Mouse (Mus musculus) neural tube, embryonic 12.5 days (tissue): Measurements from ENCODE around the gene Nacc2. TPM values are rescaled to one million over a fixed set of nuclear protein-coding genes. Genes with fewer than 3 reads are reported as not detected.

Source experiments
- ATAC-seq: fragments of 200-750 bp; cut with Nextera tagmentation; 2 replicates; pipeline ENCODE4 v1.8.0; 2017; ENCODE audit warnings: low read depth, mild to moderate bottlenecking, moderate TSS enrichment, moderate library complexity; ENCODE audit not compliant: low FRiP score
- H3K27ac ChIP-seq: fragments of 300-500 bp; sonication (generic); 2 replicates; pipeline ENCODE4 v1.5.1; 2016
- H3K27me3 ChIP-seq: fragments of 300-500 bp; sonication (generic); replicated peaks from 2 replicates; pipeline ENCODE4 v1.6.1; 2016; ENCODE audit warnings: mild to moderate bottlenecking
- H3K36me3 ChIP-seq: fragments of 300-500 bp; sonication (generic); 2 replicates; pipeline ENCODE4 v1.6.1; 2016; ENCODE audit warnings: mild to moderate bottlenecking
- H3K4me1 ChIP-seq: fragments of 300-500 bp; sonication (generic); 2 replicates; pipeline ENCODE4 v1.6.1; 2016
- H3K4me2 ChIP-seq: fragments of 300-500 bp; sonication (generic); replicated peaks from 2 replicates; pipeline ENCODE4 v1.6.1; 2016; ENCODE audit warnings: mild to moderate bottlenecking
- H3K4me3 ChIP-seq: fragments of 300-500 bp; sonication (generic); 2 replicates; pipeline ENCODE4 v1.5.1; 2016
- H3K9ac ChIP-seq: fragments of 300-500 bp; sonication (generic); 2 replicates; pipeline ENCODE4 v1.6.1; 2016; ENCODE audit warnings: mild to moderate bottlenecking
- H3K9me3 ChIP-seq: fragments of 300-500 bp; sonication (generic); 2 replicates; pipeline ENCODE4 v1.6.1; 2016; ENCODE audit warnings: mild to moderate bottlenecking
- WGBS: fragments of 180-500 bp; shearing (Covaris S2); methylation state at CpG from one replicate; pipeline ENCODE4 v1.1.7; 2016; 5-methylcytosine and 5-hydroxymethylcytosine counted together
- polyA plus RNA-seq: library from polyadenylated mRNA; unstranded; fragments of >200 nt; fragmentation: Nextera tagmentation; extraction: Ambion mirVana; gene quantifications from 2 replicates; pipeline ENCODE4 v1.2.1, GENCODE M21; 2016

Gene Nacc2
- polyA plus RNA-seq, 1 experiment from 2014 or later = 15.0 TPM

GRCm38 (mm10) chr2:26013674-26014073 is 109.3 kb downstream of the Nacc2 start:
- no peak for ATAC-seq
- H3K9me3 ChIP-seq = no peaks in the 10 kb centered on the region
- no peak overlapping the region for H3K9ac ChIP-seq
- no peak overlapping the region for H3K4me3 ChIP-seq
- no peaks in the 10 kb centered on the region for H3K4me1 ChIP-seq
- WGBS = 92% methylated on average over 3 of the region's 3 CpGs
- H3K27me3 ChIP-seq = no peaks in the 10 kb centered on the region
- no peak overlapping the region for H3K4me2 ChIP-seq
- H3K27ac ChIP-seq = no peak overlapping the region
- H3K36me3 ChIP-seq = peaks cover 56% of the 10 kb centered on the region

DNA sequence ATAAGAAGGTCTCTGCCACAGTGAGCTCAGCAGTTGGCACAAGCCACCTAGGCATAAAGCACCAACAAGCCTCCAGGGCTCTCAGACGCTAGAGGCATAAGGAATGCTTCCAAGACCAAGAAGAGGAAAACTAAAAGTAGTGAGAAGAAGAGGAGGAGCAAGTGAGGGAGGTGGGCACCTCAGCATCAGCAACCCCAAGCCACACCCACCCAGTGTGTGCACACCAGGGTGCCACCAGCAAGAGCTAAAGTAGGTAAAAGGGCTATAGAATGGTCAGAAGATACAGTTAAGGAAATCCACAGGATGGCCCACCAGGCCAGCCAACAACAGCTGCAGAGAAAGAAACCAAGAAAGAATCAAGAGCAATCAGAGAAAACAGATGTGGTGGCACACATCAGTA is 111.6 kb downstream of the Nacc2 start:
- no peaks in the 10 kb centered on the region for H3K9me3 ChIP-seq
- ATAC-seq = no peak
- no peak overlapping the region for H3K27ac ChIP-seq
- no peak overlapping the region for H3K4me2 ChIP-seq
- no peaks in the 10 kb centered on the region for H3K27me3 ChIP-seq
- no peaks in the 10 kb centered on the region for H3K4me1 ChIP-seq
- no peak overlapping the region for H3K4me3 ChIP-seq
- H3K9ac ChIP-seq = no peak overlapping the region
- 75% methylated on average over 1 of the region's 1 CpGs for WGBS
- peaks cover 77% of the 10 kb centered on the region for H3K36me3 ChIP-seq

Other genes with a start within 250 kb of the Nacc2 start
- gene Camsap1, start 139.9 kb downstream of the Nacc2 start, polyA plus RNA-seq = 80.2 and 82.6 TPM in 2 replicates
- 106 and 107 TPM in 2 replicates for gene Ubac1, start 101.5 kb downstream of the Nacc2 start, polyA plus RNA-seq
- 16.8 and 24.2 TPM in 2 replicates for gene Lhx3, start 85.1 kb upstream of the Nacc2 start, polyA plus RNA-seq
- gene Qsox2, start 114.3 kb upstream of the Nacc2 start, polyA plus RNA-seq = 18.4 and 20.6 TPM in 2 replicates
- gene Ccdc187, start 171.3 kb upstream of the Nacc2 start, polyA plus RNA-seq = 0.10 and 0.11 TPM in 2 replicates
- gene Gpsm1, start 192.3 kb upstream of the Nacc2 start, polyA plus RNA-seq = 112 and 118 TPM in 2 replicates
- gene Dnlz, start 228.9 kb upstream of the Nacc2 start, polyA plus RNA-seq = 36.1 and 36.3 TPM in 2 replicates
- 1.0 and 1.7 TPM in 2 replicates for gene Card9, start 237.7 kb upstream of the Nacc2 start, polyA plus RNA-seq